Mouse (Mus musculus): Measurements from ENCODE around the gene Hspb9. TPM values are rescaled to one million over a fixed set of nuclear protein-coding genes. Genes with fewer than 3 reads are reported as not detected.

Gene Hspb9
- total RNA-seq, 2 experiments from 2014 or later = not detected

DNA sequence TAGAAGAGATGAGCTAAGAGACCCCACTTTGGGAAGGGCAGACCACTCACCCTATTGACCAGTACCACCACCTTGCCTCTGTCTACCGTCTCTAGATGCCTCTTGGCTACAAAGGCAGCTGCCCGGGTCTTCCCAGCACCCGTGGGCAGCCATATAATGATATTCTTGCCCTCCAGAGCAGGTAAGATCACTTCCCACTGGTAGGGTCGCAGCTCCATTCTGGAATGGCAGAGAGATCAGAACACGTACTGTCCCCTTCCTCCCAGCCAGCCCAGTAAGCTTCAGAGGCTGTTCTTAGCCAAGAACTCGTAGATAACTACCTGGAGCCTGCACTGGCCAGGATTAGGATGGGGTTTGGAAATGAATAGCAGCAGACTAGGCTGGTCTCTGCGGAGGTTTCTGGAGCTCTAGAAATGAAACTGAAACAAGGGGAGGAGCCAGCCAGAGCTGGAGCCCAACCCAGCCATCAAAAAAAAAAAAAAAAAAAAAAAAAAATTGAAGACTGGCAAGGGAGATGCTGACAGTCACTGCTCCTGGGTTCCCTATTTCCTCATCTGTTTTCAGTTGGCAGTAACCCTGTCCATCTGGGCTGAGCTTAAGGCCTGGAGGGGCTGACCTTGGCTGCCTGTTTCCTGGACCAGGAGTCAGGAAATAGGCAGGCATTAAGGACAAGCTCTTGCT is 9.7 kb upstream of the Hspb9 start, which contains the start of gene Dhx58:
Gene Dhx58 (minus strand): TSS at position 421 of the 681 bp plus-strand sequence.
- DNase-seq (ENCODE audit: low spot score) = no peak
- intact Hi-C loops (cut with DNase I) = loop anchor here (2.0 kb wide), 2 partner anchors 77 to 133 kb away; no protein-coding TSS in a partner anchor

DNA sequence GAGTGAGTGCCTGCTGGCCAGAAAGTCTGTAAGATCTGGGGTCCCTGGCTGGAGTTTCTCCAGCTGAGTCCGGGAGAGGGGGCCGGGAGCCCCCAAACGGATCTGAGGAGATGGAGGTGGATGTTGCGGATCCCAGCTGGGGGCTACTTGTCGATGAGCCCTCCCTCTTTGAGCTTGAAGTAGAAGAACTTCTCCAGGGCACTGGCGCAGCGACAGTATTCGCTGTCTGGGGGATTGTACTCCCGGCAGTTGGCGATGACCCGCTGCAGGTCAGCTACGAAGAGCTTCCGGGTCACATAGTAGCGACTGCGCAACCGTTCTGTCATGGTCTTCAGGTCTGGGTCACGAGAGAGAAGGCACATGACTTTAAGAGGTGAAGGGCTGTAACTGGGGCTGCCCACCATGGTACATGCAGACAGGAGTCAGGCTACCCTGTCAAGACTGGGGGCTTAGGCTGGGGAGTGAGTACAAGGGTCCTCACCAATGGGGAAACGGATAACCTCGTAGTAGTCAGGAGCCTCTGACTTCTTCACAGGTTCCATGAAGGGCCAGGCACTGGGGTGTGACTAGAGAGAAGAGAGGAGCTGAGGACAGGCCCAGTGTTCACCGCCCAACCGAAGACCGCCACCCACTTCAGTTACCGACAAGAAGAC is 8.4 kb upstream of the Hspb9 start:
- intact Hi-C loops (cut with DNase I) = no loop called here
- no peak for DNase-seq (ENCODE audit: low spot score)

DNA sequence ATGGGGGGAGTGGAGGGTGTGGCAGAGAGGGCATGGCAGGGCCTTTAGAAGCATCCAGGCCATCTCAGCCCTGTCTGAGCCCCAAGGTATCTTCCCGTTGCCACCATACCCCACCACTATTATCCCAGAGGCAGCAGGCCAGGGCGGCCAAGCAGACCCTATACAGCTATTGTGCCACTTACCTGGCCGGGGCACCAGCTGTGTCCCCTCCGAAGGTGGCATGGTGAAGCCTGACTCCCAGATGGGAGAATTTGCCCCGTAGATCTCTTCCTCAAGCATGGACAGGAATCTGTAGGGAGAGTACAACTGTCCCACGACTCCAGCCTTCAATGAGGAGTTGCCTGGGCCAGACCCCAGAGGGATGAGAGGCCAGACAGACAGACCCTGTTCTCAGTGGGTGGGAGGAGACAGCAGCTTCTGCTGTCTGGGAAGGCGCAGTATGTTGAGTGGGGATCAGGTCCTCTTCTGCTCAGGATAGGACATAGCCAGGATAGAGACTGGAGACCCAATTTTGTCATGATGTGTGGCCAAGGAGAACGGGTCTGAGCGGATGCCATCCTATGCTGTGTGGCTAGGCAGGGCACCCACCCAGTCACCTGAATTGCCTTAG is 4.3 kb upstream of the Hspb9 start:
- no peak for DNase-seq (ENCODE audit: low spot score)
- intact Hi-C loops (cut with DNase I) = no loop called here

DNA sequence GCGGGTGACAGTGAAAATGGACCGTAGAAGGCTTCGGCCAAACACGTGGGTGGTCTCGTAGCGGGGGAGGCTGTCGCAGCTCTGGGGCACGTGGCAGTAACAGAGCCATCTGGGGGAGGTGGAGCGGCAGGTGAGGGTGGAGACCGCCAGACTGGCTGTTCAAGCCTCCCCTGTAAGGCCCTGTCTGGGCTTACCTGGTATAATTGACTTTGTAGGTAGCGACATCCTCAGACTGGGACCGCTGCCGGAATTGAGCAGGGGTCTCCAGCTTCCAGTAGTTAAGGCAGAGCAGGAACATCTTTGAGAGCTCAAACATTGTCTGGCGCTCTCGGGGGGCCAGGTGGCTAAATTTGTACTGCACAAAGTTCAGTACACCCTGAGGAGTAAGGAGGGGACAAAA is 3.1 kb upstream of the Hspb9 start:
- intact Hi-C loops (cut with DNase I) = loop anchor here (5.0 to 10.0 kb wide), 2 partner anchors 152 to 354 kb away; no protein-coding TSS in a partner anchor
- DNase-seq (ENCODE audit: low spot score) = no peak

DNA sequence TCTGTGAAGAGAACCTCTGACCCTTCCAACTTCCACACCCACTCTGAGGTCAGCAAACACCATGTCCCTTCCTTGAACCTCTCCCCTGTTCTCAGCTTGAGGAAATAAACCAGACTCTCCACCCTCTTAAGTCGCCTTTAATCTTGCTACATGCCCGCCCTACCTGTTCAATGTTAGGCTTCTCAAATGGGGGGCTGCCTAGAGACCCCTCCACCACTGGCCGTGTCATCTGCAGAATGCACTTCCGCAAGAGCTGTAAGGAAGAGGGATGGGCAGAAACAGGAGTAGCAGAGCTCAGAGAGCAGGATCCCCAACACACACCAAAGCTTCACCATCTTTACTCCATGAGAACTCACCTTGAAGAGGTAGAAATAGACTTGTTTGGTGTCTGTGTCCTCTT is 2.7 kb upstream of the Hspb9 start:
- intact Hi-C loops (cut with DNase I) = loop anchor here (5.0 to 10.0 kb wide), 2 partner anchors 151 to 354 kb away; no protein-coding TSS in a partner anchor
- DNase-seq (ENCODE audit: low spot score) = no peak

DNA sequence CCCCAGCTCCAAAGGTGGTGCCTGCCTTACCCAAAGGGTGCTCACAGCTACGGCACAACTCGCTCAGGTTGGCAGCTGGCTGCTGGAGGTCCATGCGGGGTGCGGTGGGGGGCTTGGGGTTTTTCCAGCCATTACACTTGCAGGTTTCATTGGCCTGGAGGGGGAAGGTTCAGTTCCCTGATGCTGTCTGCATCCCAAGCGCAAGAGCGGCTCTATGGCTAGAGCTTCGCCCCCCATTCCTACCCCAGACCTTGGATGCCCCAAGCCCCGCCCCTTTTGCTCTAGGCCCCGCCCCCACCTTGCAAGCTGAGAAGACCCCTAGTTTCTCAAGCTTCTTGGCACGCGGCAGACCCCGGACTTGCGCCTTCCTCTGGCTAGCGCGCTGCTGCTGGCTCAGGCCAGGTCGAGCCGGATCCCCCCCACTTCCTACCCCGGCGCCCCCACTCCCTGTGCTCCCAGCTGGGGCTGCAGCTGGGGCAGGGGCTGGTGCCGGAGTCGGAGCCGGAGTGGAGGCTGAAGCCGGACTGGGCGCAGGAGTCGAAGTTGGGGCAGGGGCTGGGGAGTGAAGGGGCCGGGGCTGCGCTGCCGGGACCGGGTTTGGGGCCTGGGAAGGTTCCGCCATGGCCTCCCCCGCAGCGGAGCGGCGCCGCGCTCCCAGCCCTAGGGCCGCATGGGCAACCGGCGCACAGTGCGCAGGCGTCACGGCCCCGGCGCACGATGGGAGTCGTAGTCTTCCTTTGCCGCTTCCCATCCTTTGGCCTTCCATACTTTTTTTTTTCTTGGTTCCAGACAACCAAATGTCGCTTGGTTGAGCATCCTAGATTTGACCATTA is 1.7 kb upstream of the Hspb9 start, which contains the start of gene Kat2a:
Gene Kat2a (minus strand): TSS at position 683 of the 833 bp plus-strand sequence.
- peak; percentile 74 for DNase-seq (ENCODE audit: low spot score)
- intact Hi-C loops (cut with DNase I) = loop anchor here (5.0 to 10.0 kb wide), 2 partner anchors 150 to 353 kb away; no protein-coding TSS in a partner anchor

DNA sequence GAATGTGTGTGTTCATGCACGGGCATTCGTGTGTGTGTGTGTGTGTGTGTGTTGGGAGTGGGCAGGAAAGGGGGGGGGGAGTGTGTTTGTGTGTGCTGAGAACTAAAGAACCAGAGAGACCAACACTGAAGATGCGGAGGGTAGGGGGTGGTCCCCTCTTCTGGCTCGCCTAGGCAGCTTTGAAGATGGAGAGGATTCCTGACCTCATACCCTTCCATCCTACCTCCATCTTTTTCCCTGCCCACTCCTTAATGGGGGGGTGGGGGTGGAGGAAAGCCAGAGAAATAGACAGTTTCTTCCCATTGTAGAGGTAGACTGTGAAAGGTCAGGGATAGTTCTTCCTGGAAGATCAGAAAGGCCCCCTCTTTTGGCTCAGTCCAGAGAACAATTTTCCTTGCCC is 476 bp upstream of the Hspb9 start:
- intact Hi-C loops (cut with DNase I) = loop anchor here (5.0 to 10.0 kb wide), 2 partner anchors 149 to 352 kb away; no protein-coding TSS in a partner anchor

DNA sequence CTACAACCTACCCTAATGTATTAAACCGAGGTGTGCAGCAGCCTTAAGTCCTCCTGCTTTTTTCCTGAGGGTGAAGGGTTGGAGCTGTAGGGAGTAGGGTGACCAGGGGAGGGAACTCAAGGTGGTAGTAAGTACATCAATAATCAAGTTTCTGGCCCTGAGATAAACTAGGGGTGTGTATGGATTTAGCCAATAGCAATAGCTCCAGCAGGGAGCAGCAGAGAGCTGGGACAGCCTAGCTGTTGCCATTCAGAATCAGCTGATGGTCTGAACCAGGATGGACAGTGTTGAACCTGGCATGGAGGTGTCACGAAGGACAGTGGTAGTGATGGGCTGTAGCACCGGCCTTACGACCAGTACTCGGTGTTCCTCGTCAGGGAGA is 875 bp downstream of the Hspb9 start:
- no peak for DNase-seq (ENCODE audit: low spot score)
- intact Hi-C loops (cut with DNase I) = loop anchor here (1.0 to 10.0 kb wide), 4 partner anchors 47 to 350 kb away; no protein-coding TSS in a partner anchor

More for the DNA sequence above, 476 bp upstream of the Hspb9 start:
- no peak for DNase-seq (ENCODE audit: low spot score)

DNA sequence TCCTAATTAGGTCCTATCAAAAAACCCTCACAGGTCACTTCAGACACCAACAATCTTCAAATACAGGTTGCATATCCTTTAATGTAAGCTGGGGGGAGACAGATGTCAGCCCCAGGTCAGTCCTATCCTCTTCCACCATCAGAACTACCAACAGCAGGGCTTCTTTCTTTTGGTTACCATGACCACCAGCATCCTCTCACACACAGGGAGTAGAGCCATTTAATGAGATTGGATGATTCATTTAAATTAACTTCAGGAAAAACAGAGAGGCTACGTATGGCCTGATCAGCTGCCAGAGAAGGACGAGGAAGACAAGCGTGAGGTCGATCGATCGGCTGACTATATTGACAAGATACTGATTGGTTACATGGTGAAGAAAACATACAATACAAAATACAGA is 1.3 kb downstream of the Hspb9 start:
- DNase-seq (ENCODE audit: low spot score) = no peak
- intact Hi-C loops (cut with DNase I) = loop anchor here (1.0 to 10.0 kb wide), 4 partner anchors 46 to 350 kb away; no protein-coding TSS in a partner anchor

DNA sequence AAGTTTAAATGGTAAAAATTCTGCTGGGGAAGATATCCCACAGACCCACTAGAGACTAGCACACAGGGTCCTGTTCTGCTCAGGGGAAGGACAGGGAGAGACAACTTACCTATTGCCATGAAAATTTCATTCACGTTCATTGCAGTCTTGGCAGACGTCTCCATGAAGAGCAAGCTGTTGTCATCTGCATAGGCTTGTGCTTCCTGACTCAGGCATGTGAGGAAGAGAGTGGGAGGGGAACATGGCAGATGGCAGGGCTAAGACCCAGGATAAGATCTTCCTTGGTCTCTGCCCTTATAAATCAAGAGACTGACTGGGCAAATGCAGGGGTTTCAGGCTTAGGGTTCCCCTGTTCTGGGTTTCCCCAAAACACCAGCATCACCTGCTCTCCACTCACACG is 3.0 kb downstream of the Hspb9 start:
- intact Hi-C loops (cut with DNase I) = loop anchor here (2.0 to 10.0 kb wide), 2 partner anchors 20 to 348 kb away; no protein-coding TSS in a partner anchor
- no peak for DNase-seq (ENCODE audit: low spot score)

DNA sequence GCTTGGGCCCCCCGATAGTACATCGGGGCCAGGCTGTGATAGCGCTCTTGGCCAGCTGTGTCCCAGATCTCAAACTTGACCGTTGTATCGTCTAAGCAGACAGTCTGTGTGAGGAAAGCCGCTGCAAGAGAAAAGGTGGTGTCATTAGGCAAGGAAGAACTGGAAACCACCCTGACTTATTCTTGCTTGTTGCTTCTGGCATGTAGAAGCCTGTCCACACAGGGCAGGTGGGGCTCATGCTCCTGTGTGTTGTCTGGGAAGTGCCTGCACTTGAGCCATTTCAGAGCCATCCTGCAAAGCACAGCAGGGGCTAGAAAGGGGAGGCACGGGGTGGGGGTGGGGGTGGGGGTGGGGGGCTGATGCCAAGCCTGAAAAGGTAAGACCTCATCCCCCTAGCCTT is 4.8 kb downstream of the Hspb9 start:
- DNase-seq (ENCODE audit: low spot score) = no peak
- intact Hi-C loops (cut with DNase I) = loop anchor here (10.0 kb wide), 1 partner anchor 346 kb away; no protein-coding TSS in a partner anchor

DNA sequence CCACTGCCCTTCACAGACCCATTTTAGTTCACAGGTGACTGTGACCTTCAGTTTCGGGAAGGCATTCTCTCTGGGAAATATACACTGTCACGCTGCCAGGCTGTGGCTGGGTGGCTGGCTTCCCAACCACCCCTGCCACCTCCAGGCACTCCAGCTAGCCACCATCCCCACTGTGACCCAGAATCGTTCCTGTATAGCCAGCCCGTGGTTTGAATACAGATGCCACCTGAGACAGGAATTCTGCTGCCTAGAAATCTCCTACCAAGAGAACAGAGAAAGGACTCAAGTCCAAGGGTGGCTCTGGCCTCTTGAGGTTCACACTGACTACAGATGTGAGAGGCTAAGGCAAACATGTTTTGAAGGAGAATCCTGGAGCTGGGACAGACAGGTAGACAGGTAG is 5.2 kb downstream of the Hspb9 start:
- no peak for DNase-seq (ENCODE audit: low spot score)
- intact Hi-C loops (cut with DNase I) = loop anchor here (10.0 kb wide), 1 partner anchor 346 kb away; no protein-coding TSS in a partner anchor

DNA sequence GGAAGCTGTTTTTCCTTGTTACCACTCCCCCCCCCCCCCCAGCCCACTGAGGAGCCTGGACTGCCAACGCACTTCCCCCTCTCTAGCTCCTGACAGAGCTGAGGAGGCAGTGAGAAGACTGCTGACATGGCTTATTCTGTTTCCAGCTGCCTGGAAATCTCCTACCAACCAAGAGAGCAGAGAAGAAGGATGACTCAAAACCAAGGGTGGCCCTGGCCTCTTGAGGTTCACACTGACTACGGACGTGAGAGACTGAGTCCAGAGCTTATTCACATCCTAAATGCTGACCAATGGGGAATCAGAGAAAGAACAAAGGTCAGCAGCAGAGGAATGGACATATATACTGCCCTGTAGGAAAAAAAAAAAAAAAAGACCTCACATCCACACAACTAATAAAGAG is 5.7 kb downstream of the Hspb9 start:
- no peak for DNase-seq (ENCODE audit: low spot score)
- intact Hi-C loops (cut with DNase I) = loop anchor here (10.0 kb wide), 1 partner anchor 345 kb away; no protein-coding TSS in a partner anchor

DNA sequence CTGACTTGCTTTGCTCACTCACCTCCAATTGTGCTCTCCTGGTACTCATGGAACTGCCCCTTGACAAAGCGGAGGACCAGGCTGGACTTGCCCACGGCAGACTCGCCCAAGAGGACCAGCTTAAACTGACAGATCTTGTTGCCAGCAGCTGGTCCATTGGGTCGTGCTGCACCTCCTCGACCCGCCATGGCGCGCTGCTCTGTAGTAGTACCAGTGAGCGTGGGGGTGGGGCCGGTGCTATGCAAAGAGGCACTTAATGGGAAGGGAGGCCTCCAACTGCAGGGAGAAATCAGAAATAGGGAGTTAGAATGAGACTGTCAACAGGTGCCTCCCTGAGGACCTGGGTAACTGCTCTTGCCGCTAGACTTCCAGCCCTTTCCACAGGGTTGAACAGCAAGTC is 6.2 kb downstream of the Hspb9 start:
- intact Hi-C loops (cut with DNase I) = loop anchor here (10.0 kb wide), 1 partner anchor 345 kb away; no protein-coding TSS in a partner anchor
- no peak for DNase-seq (ENCODE audit: low spot score)

DNA sequence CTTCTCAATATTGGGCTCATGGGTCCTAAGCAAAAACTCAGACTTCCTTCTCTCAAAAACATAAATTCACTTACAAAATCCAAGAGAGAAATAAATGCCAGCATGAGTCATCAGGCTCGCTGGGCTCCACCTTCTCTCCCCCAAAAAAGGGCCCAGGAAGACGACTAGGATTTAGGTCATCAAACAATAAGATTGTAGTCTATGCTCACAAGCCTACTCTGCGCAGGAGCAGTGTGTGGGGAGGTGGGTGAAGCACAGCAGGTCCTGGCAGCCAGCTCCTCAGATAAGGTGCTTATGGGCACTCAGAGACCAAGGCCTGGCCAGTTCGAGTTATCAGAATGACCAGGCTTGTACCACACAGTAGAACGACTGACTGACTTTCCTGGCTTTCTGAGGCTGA is 6.7 kb downstream of the Hspb9 start:
- DNase-seq (ENCODE audit: low spot score) = no peak
- intact Hi-C loops (cut with DNase I) = no loop called here

DNA sequence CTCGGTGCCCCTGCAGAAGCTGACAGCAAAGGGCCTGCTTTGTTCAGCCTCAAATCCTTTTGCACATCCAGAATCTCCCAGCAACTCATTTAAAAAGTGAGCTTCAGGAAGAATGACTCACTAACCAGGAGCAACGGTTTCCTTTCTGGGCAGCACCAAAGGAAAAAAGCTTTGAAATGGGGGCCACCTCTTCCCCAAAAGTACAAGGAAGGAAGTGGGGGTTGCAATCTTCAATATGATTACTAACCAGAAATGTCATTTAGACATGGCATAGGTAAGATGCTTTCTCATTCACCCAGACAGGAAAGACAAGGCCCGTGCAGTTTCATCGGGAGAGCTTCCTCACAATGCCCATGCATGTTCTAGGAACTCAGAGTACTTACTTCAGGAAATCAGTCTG is 7.6 kb downstream of the Hspb9 start:
- no peak for DNase-seq (ENCODE audit: low spot score)
- intact Hi-C loops (cut with DNase I) = no loop called here

DNA sequence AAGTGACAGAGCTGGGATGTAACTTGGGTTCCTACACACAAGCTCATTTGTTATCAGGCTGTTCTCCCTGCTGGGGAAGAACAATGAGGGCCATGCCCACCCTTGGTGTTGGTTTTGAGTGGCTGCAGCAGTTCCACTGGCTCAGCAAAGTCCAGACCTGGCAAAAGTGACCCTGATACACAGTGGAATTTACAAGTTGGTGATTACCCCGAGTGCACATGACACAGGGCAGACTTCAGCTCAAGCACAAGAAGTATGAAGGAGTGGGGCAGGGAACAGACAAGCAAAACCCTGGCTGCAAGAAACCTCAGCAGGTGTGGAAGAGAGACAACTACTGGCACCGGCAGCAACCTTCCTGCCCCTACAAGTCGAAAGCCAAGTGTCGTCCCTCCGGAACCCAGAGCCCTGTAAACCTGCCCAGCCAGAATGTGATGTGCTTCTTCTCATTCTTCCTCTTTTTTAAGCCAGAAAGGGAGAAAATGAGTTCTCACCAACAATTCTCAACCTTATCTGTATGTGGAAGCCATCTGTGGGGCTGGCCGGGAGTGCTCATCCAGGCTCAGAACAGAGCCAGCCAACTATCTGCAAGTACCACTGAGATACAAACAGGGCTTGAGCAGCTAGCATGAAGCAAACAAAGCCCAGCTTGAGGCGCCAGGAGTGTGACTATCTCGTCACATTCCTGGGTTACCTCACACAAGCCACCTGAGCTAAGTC is 8.3 kb downstream of the Hspb9 start:
- no peak for DNase-seq (ENCODE audit: low spot score)
- intact Hi-C loops (cut with DNase I) = no loop called here

DNA sequence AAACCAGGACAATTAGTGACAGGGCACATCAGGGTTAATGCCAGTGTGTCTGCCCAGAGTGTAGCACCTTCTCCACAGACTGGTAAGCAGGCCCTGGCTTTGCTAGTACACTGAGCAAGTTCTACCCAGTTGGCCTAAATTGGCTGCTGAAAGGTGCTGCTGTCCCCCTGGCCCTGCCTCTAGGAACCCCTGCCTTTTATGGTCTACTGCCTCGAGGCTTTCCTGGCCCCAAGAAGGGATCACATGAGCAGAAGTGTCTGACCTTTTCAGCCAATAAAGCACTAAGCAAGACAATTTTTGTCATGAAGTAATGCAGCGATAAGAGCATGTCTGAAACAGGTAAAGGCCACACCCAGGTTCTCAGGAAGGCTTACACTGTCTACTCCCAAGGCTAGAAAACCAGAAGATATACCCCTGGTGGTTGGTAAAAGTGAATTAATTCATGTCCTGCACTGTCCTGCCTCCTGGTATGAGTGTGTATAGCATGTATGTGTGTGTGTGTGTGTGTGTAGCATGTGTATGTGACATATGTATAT is 8.9 kb downstream of the Hspb9 start:
- intact Hi-C loops (cut with DNase I) = no loop called here
- no peak for DNase-seq (ENCODE audit: low spot score)

Measured in heart, postnatal 25 days (tissue).